Mouse (Mus musculus) kidney, embryonic 15.5 days (tissue): ENCODE results near the gene Chchd5. TPM values are rescaled to one million over a fixed set of nuclear protein-coding genes. Genes with fewer than 3 reads are reported as not detected.

Experiments
- ATAC-seq: fragments of 200-750 bp; cut with Nextera tagmentation; replicated peaks from 2 replicates; pipeline ENCODE4 v1.8.0; 2017; ENCODE audit warnings: moderate TSS enrichment; ENCODE audit not compliant: low FRiP score
- H3K27ac ChIP-seq: fragments of 300-500 bp; sonication (generic); 2 replicates; pipeline ENCODE4 v1.5.1; 2015; ENCODE audit warnings: mild to moderate bottlenecking, inconsistent platforms
- H3K27me3 ChIP-seq: fragments of 300-500 bp; sonication (generic); 2 replicates; pipeline ENCODE4 v1.6.1; 2015; ENCODE audit warnings: inconsistent platforms
- H3K36me3 ChIP-seq: fragments of 300-500 bp; sonication (generic); 2 replicates; pipeline ENCODE4 v1.6.1; 2015; ENCODE audit warnings: inconsistent platforms
- H3K4me1 ChIP-seq: fragments of 300-500 bp; sonication (generic); 2 replicates; pipeline ENCODE4 v1.6.1; 2015; ENCODE audit warnings: inconsistent platforms
- H3K4me2 ChIP-seq: fragments of 300-500 bp; sonication (generic); 2 replicates; pipeline ENCODE4 v1.6.1; 2015; ENCODE audit warnings: moderate library complexity, mild to moderate bottlenecking, inconsistent platforms
- H3K4me3 ChIP-seq: fragments of 300-500 bp; sonication (generic); replicated peaks from 2 replicates; pipeline ENCODE4 v1.5.1; 2015; ENCODE audit warnings: mild to moderate bottlenecking, inconsistent platforms
- H3K9ac ChIP-seq: fragments of 300-500 bp; sonication (generic); 2 replicates; pipeline ENCODE4 v1.6.1; 2015; ENCODE audit warnings: mild to moderate bottlenecking, inconsistent platforms
- H3K9me3 ChIP-seq: fragments of 300-500 bp; sonication (generic); replicated peaks from 2 replicates; pipeline ENCODE4 v1.6.1; 2016; ENCODE audit warnings: inconsistent platforms
- whole genome bisulfite sequencing: fragments of 180-500 bp; shearing (Covaris S2); methylation state at CpG from one replicate; pipeline ENCODE4 v1.1.7; 2015; ENCODE audit warnings: mixed read lengths; 5-methylcytosine and 5-hydroxymethylcytosine counted together
- polyA plus RNA-seq: library from polyadenylated mRNA; unstranded; fragments of >200 nt; fragmentation: Nextera tagmentation; extraction: Ambion mirVana; gene quantifications from 2 replicates; pipeline ENCODE4 v1.2.1, GENCODE M21; 2015

Chchd5 gene
- polyA plus RNA-seq, 1 experiment from 2014 or later: 22.9 TPM

GRCm38 (mm10) chr2:129166466-129167463 lies 37.3 kb downstream of the Chchd5 start:
- ATAC-seq: no peak
- no peaks in the 10 kb centered on the region for H3K9me3 ChIP-seq
- no peaks in the 10 kb centered on the region for H3K4me1 ChIP-seq
- H3K4me3 ChIP-seq: no peak overlapping the region
- 78% methylated on average over 10 of the region's 10 CpGs for WGBS
- no peaks in the 10 kb centered on the region for H3K36me3 ChIP-seq
- no peak overlapping the region for H3K4me2 ChIP-seq
- no peak overlapping the region for H3K27ac ChIP-seq
- H3K27me3 ChIP-seq: no peaks in the 10 kb centered on the region
- no peak overlapping the region for H3K9ac ChIP-seq

GRCm38 (mm10) chr2:129173386-129173785 lies 43.9 kb downstream of the Chchd5 start:
- H3K9me3 ChIP-seq: no peaks in the 10 kb centered on the region
- WGBS: 65% methylated on average over 10 of the region's 10 CpGs
- H3K4me2 ChIP-seq: no peak overlapping the region
- H3K4me3 ChIP-seq: no peak overlapping the region
- no peaks in the 10 kb centered on the region for H3K27me3 ChIP-seq
- H3K27ac ChIP-seq: no peak overlapping the region
- H3K36me3 ChIP-seq: no peaks in the 10 kb centered on the region
- ATAC-seq: no peak
- H3K4me1 ChIP-seq: peaks cover 3% of the 10 kb centered on the region; the same call in 1 of the 2 replicates
- no peak overlapping the region for H3K9ac ChIP-seq

- Histone ChIP-seq H3K4me3 (no peak overlapping the region), H3K4me2 (no peak overlapping the region), H3K27ac (no peak overlapping the region), H3K4me1 (peaks cover 3% of the 10 kb centered on the region; the same call in 1 of the 2 replicates), H3K9me3 (no peaks in the 10 kb centered on the region), H3K27me3 (no peaks in the 10 kb centered on the region), H3K9ac (no peak overlapping the region), H3K36me3 (no peaks in the 10 kb centered on the region)
- WGBS: 43% methylated on average over 7 of the region's 7 CpGs
- no peak; the same call in 1 of the 2 replicates for ATAC-seq
Observed at GRCm38 (mm10) chr2:129174474-129174873, 45.0 kb downstream of the Chchd5 start.

DNA sequence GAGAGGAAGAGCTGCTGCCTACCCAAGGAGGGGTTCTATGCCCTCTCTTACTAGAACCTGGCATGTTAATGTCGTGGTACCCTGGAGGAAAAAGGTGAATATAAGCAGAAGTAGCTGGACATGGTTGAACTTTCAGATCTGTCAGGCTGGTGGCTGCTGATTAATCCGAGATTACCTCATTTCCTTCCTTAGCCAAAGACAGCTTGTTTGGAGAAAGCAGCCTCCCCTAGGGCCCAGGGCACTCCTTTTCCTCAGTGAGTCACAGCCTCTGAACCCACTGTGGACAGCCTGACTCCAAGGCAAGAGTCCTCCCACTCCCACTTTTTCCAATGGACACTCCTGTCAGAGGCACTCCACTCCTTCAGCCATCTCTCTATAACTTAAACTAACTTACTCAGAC lies 46.1 kb downstream of the Chchd5 start:
- Histone ChIP-seq H3K4me1 (peaks cover 3% of the 10 kb centered on the region; the same call in 1 of the 2 replicates), H3K9ac (no peak overlapping the region), H3K4me3 (no peak overlapping the region), H3K27me3 (no peaks in the 10 kb centered on the region), H3K36me3 (no peaks in the 10 kb centered on the region), H3K4me2 (no peak overlapping the region), H3K27ac (no peak overlapping the region), H3K9me3 (no peaks in the 10 kb centered on the region)
- ATAC-seq: no peak
- 52% methylated on average over 2 of the region's 2 CpGs for WGBS

DNA sequence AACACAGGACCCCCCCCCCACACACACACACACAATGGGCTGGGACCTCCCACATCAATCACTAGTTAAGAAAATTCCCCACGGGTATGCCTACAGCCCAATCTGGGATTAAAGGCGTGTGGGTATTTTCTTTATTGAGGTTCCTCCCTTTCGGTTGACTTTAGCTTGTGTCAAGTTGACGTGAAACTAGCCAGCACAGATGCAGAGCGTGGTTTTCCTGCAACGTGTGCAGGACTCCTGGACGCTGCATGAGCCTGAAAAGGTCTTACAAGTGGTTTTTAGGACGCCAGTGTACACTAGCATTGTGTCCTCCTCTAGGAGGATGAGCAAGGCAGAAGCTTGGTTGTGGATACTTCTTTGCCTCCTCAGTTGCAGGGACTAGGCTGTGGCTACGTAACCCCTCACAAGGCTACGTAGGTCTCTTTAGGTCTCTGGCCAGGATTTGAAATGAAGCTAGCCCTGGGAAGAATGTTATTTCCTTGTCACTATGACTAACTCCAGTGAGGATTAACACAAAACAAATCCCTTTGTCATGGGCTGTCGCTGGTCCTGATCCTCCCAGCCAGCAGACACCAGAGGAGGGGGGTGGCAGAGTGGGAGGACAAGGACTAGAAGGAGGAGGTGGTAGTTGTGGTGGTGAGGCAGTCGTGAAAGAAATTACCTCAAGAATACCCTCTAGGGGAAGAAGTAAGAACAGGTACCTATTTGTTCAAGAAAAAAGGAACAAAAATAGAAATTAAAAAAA lies 47.3 kb downstream of the Chchd5 start:
- no peak for ATAC-seq
- H3K4me3 ChIP-seq: no peak overlapping the region
- H3K4me2 ChIP-seq: no peak overlapping the region
- H3K27ac ChIP-seq: no peak overlapping the region
- no peak overlapping the region for H3K9ac ChIP-seq
- no peaks in the 10 kb centered on the region for H3K36me3 ChIP-seq
- no peaks in the 10 kb centered on the region for H3K27me3 ChIP-seq
- 75% methylated on average over 12 of the region's 12 CpGs for WGBS
- no peaks in the 10 kb centered on the region for H3K9me3 ChIP-seq
- H3K4me1 ChIP-seq: peaks cover 3% of the 10 kb centered on the region; the same call in 1 of the 2 replicates

DNA sequence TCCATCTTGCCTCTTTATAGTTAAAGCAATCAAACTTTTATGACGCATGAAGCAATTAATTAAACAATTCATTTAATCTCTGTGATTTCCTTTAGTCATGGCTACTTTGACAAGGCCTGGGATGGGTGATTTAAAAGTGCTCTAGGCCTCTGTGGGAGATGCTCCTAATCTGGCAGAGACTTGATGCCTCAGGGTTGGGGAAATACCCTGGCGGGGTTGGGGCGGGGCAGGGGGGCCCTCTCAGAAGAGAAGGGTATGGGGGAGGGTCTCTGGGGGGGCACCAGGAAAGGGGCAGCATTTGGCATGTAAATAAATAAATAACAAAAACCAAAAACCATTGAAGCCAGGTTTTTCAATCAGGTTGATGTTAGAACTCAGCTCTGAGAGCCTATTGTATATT lies 48.2 kb downstream of the Chchd5 start:
- Histone ChIP-seq H3K27ac (no peak overlapping the region), H3K27me3 (no peaks in the 10 kb centered on the region), H3K4me1 (peaks cover 3% of the 10 kb centered on the region; the same call in 1 of the 2 replicates), H3K9me3 (no peaks in the 10 kb centered on the region), H3K4me3 (no peak overlapping the region), H3K36me3 (no peaks in the 10 kb centered on the region), H3K9ac (no peak overlapping the region), H3K4me2 (no peak overlapping the region)
- 52% methylated on average over 3 of the region's 3 CpGs for WGBS
- no peak for ATAC-seq

GRCm38 (mm10) chr2:129178182-129178908 lies 48.8 kb downstream of the Chchd5 start:
- no peak overlapping the region for H3K9ac ChIP-seq
- H3K4me3 ChIP-seq: no peak overlapping the region
- no peak for ATAC-seq
- no peaks in the 10 kb centered on the region for H3K9me3 ChIP-seq
- no peaks in the 10 kb centered on the region for H3K27me3 ChIP-seq
- no peak overlapping the region for H3K4me2 ChIP-seq
- no peaks in the 10 kb centered on the region for H3K36me3 ChIP-seq
- no peak overlapping the region for H3K27ac ChIP-seq
- H3K4me1 ChIP-seq: peaks cover 3% of the 10 kb centered on the region; the same call in 1 of the 2 replicates
- 46% methylated on average over 10 of the region's 10 CpGs for WGBS

GRCm38 (mm10) chr2:129179946-129180853 lies 50.7 kb downstream of the Chchd5 start:
- no peak overlapping the region for H3K9ac ChIP-seq
- no peak for ATAC-seq
- H3K9me3 ChIP-seq: no peaks in the 10 kb centered on the region
- H3K36me3 ChIP-seq: no peaks in the 10 kb centered on the region
- H3K4me3 ChIP-seq: no peak overlapping the region
- H3K27ac ChIP-seq: no peak overlapping the region
- no peaks in the 10 kb centered on the region for H3K27me3 ChIP-seq
- WGBS: 76% methylated on average over 8 of the region's 8 CpGs
- peaks cover 2% of the 10 kb centered on the region; the same call in 1 of the 2 replicates for H3K4me1 ChIP-seq
- H3K4me2 ChIP-seq: no peak overlapping the region

- Histone ChIP-seq H3K4me2 (no peak overlapping the region), H3K27me3 (no peaks in the 10 kb centered on the region), H3K36me3 (no peaks in the 10 kb centered on the region), H3K4me3 (no peak overlapping the region), H3K27ac (no peak overlapping the region), H3K9ac (no peak overlapping the region), H3K4me1 (peaks cover 2% of the 10 kb centered on the region; the same call in 1 of the 2 replicates), H3K9me3 (no peaks in the 10 kb centered on the region)
- ATAC-seq: no peak
- 91% methylated on average over 5 of the region's 5 CpGs for WGBS
Observed at GRCm38 (mm10) chr2:129181509-129181908, 52.0 kb downstream of the Chchd5 start.

DNA sequence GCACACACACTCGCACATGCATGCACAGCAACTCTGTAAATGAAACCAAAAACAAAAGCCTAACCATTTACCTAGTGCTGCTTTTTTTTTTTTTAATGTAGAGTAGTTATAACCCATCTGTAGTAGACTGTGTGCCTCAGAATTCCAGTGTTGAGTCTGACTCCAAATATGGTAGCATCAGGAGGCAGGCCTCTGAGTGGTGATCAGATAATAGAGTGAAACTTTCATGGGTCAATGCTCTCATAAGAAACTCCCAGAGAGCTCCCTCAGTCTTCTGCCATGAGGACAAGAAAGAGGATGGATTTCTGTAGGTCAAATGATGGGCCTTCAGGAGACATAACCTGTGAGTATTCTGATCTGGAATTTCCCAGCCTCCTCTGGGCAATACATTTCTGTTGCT lies 52.9 kb downstream of the Chchd5 start:
- no peaks in the 10 kb centered on the region for H3K27me3 ChIP-seq
- no peak for ATAC-seq
- H3K4me2 ChIP-seq: no peak overlapping the region
- H3K9ac ChIP-seq: no peak overlapping the region
- no peaks in the 10 kb centered on the region for H3K9me3 ChIP-seq
- no peaks in the 10 kb centered on the region for H3K36me3 ChIP-seq
- 98% methylated on average over 1 of the region's 1 CpGs for WGBS
- no peak overlapping the region for H3K4me3 ChIP-seq
- no peak overlapping the region for H3K27ac ChIP-seq
- H3K4me1 ChIP-seq: peaks cover 2% of the 10 kb centered on the region; the same call in 1 of the 2 replicates

GRCm38 (mm10) chr2:129183561-129184031 lies 54.1 kb downstream of the Chchd5 start:
- ATAC-seq: no peak
- Histone ChIP-seq H3K4me3 (no peak overlapping the region), H3K9me3 (no peaks in the 10 kb centered on the region), H3K4me1 (0 out of 2 replicates have a peak, but pooled peaks cover 2% of the 10 kb centered on the region), H3K9ac (no peak overlapping the region), H3K36me3 (no peaks in the 10 kb centered on the region), H3K27ac (no peak overlapping the region), H3K27me3 (no peaks in the 10 kb centered on the region), H3K4me2 (no peak overlapping the region)
- WGBS: 44% methylated on average over 14 of the region's 14 CpGs
